Mouse (Mus musculus): Measurements from ENCODE around the gene Bmp10. TPM values are rescaled to one million over a fixed set of nuclear protein-coding genes. Genes with fewer than 3 reads are reported as not detected.

Gene Bmp10
- polyA plus RNA-seq, 1 experiment from 2014 or later: 0.36 TPM

DNA sequence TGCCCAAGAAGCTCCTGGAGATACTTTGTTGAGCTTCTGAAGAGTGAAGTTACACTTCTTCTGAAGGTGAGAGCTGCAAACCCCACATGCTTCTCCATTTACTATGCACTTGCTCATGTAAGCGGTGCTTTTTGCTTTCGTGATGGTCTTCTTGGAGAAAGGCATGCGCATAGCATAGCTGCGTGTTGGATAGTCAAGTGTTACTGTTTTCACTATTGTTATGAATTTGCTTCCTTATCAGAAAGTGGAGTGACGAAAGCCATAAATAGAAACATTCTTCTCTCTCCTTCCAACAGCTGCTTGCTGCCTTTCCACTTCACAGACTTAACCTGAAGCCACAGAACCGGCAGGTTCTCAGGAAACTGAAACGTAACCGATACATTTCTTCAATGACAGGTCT, 8.0 kb downstream of the Bmp10 start:
- TF ChIP-seq EP300 (IDR thresholded peaks at IDR 0.05; ENCODE audit: low read depth): no peak
- TF ChIP-seq CTCF (IDR thresholded peaks at IDR 0.05; ENCODE audit: low read depth): no peak
- Histone ChIP-seq H3K4me3 (ENCODE audit: low read depth, low read length) (no peak overlapping the region), H3K27ac (ENCODE audit: low read depth) (no peak overlapping the region), H3K27me3 (ENCODE audit: insufficient read depth, low read length) (no peaks in the 10 kb centered on the region), H3K9ac (replicated peaks) (no peak overlapping the region), H3K9me3 (ENCODE audit: low read length) (no peaks in the 10 kb centered on the region), H3K4me1 (ENCODE audit: insufficient read depth) (no peaks in the 10 kb centered on the region), H3K36me3 (replicated peaks; ENCODE audit: insufficient read depth, low read length) (no peaks in the 10 kb centered on the region), H3K4me2 (ENCODE audit: low read depth, low read length) (no peak overlapping the region)
- no peak for DNase-seq
- 64% methylated on average over 8 of the region's 8 CpGs for WGBS (ENCODE audit: insufficient replicate concordance)
- no peak for ATAC-seq

DNA sequence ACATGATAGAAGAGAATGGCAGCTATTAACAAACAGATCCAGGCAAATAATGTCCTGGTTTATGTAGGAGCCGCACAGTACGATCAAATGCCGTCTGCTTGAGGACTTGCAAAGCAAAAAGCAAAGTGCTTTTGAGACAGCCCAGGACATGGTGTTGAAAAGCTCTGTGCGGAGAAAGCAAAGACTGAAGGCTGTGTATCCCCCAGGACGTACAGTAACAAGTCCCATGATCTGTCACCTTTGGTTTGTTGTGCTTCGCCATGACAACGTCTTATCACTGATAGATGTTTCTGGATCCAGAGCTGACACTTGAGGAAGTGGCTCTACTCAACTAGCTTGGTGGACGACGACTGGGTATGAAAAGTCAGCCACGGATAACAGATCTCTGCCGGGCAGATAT, 14.5 kb downstream of the Bmp10 start:
- Histone ChIP-seq H3K9me3 (ENCODE audit: low read length) (no peaks in the 10 kb centered on the region), H3K36me3 (replicated peaks; ENCODE audit: insufficient read depth, low read length) (no peaks in the 10 kb centered on the region), H3K27me3 (ENCODE audit: insufficient read depth, low read length) (no peaks in the 10 kb centered on the region), H3K27ac (ENCODE audit: low read depth) (no peak overlapping the region), H3K9ac (replicated peaks) (no peak overlapping the region), H3K4me2 (ENCODE audit: low read depth, low read length) (no peak overlapping the region), H3K4me3 (ENCODE audit: low read depth, low read length) (no peak overlapping the region), H3K4me1 (ENCODE audit: insufficient read depth) (no peaks in the 10 kb centered on the region)
- no peak for ATAC-seq
- 66% methylated on average over 11 of the region's 11 CpGs for WGBS (ENCODE audit: insufficient replicate concordance)
- TF ChIP-seq CTCF (IDR thresholded peaks at IDR 0.05; ENCODE audit: low read depth): no peak
- TF ChIP-seq EP300 (IDR thresholded peaks at IDR 0.05; ENCODE audit: low read depth): no peak
- no peak for DNase-seq

DNA sequence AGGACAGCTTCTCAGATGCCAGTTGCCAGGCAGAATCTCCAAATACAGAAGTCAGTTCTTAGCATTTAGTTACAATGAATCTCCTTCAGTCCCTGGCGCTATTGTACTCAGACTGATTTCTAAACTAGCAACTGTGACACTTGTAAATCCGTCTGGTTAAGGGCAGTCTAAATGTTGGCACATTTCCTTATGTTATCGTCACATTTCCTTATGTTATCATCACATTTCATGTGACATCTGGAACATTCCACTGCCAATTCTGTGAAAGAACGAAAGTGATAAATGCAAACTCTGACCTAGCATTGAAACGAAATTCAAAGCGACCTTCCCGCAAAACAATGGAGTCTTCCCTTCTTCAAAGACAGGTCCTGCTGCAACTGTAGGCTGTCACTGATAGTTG, 16.4 kb downstream of the Bmp10 start:
- H3K4me3 ChIP-seq (ENCODE audit: low read depth, low read length): no peak overlapping the region
- H3K9ac ChIP-seq (replicated peaks): no peak overlapping the region
- 65% methylated on average over 7 of the region's 7 CpGs for WGBS (ENCODE audit: insufficient replicate concordance)
- no peaks in the 10 kb centered on the region for H3K4me1 ChIP-seq (ENCODE audit: insufficient read depth)
- no peaks in the 10 kb centered on the region for H3K36me3 ChIP-seq (replicated peaks; ENCODE audit: insufficient read depth, low read length)
- no peak overlapping the region for H3K4me2 ChIP-seq (ENCODE audit: low read depth, low read length)
- DNase-seq: no peak
- no peak for ATAC-seq
- no peaks in the 10 kb centered on the region for H3K9me3 ChIP-seq (ENCODE audit: low read length)
- H3K27ac ChIP-seq (ENCODE audit: low read depth): no peak overlapping the region
- H3K27me3 ChIP-seq (ENCODE audit: insufficient read depth, low read length): 0 out of 2 replicates have a peak, but pooled peaks cover 2% of the 10 kb centered on the region
- TF ChIP-seq CTCF (IDR thresholded peaks at IDR 0.05; ENCODE audit: low read depth): no peak
- TF ChIP-seq EP300 (IDR thresholded peaks at IDR 0.05; ENCODE audit: low read depth): no peak

DNA sequence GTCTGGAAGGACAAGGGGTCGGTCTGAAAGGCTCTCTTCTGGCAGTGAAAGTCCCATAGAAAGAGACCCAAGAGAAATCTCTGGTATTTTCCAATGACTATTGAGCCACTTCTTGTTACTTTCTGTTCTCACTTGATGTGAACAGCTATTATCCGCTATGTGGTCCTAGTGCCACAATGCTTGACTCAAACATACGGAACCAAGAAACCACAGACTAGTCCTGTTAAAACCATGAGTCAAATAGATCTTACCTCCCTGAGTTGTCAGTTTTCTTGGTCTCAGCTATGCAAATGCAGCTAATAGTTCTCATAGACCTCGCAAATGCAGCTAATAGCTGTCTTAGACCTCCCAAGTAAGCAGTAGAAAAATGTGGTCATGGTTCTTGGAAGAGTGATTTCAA, 18.4 kb downstream of the Bmp10 start:
- no peak for ATAC-seq
- 0 out of 2 replicates have a peak, but pooled peaks cover 2% of the 10 kb centered on the region for H3K27me3 ChIP-seq (ENCODE audit: insufficient read depth, low read length)
- no peaks in the 10 kb centered on the region for H3K36me3 ChIP-seq (replicated peaks; ENCODE audit: insufficient read depth, low read length)
- no peaks in the 10 kb centered on the region for H3K4me1 ChIP-seq (ENCODE audit: insufficient read depth)
- no peak overlapping the region for H3K4me3 ChIP-seq (ENCODE audit: low read depth, low read length)
- no peak overlapping the region for H3K9ac ChIP-seq (replicated peaks)
- H3K27ac ChIP-seq (ENCODE audit: low read depth): no peak overlapping the region
- no peak for TF ChIP-seq EP300 (IDR thresholded peaks at IDR 0.05; ENCODE audit: low read depth)
- no peak for TF ChIP-seq CTCF (IDR thresholded peaks at IDR 0.05; ENCODE audit: low read depth)
- 64% methylated on average over 4 of the region's 4 CpGs for WGBS (ENCODE audit: insufficient replicate concordance)
- no peak overlapping the region for H3K4me2 ChIP-seq (ENCODE audit: low read depth, low read length)
- no peak for DNase-seq
- H3K9me3 ChIP-seq (ENCODE audit: low read length): no peaks in the 10 kb centered on the region

GRCm38 (mm10) chr6:87449534-87449933, 20.7 kb downstream of the Bmp10 start:
- Histone ChIP-seq H3K9ac (replicated peaks) (no peak overlapping the region), H3K36me3 (replicated peaks; ENCODE audit: insufficient read depth, low read length) (no peaks in the 10 kb centered on the region), H3K4me3 (ENCODE audit: low read depth, low read length) (no peak overlapping the region), H3K4me2 (ENCODE audit: low read depth, low read length) (no peak overlapping the region), H3K27ac (ENCODE audit: low read depth) (no peak overlapping the region), H3K9me3 (ENCODE audit: low read length) (no peaks in the 10 kb centered on the region), H3K27me3 (ENCODE audit: insufficient read depth, low read length) (0 out of 2 replicates have a peak, but pooled peaks cover 2% of the 10 kb centered on the region), H3K4me1 (ENCODE audit: insufficient read depth) (no peaks in the 10 kb centered on the region)
- DNase-seq: no peak
- 87% methylated on average over 3 of the region's 3 CpGs for WGBS (ENCODE audit: insufficient replicate concordance)
- no peak for ATAC-seq
- TF ChIP-seq EP300 (IDR thresholded peaks at IDR 0.05; ENCODE audit: low read depth) (no peak), CTCF (IDR thresholded peaks at IDR 0.05; ENCODE audit: low read depth) (no peak)

DNA sequence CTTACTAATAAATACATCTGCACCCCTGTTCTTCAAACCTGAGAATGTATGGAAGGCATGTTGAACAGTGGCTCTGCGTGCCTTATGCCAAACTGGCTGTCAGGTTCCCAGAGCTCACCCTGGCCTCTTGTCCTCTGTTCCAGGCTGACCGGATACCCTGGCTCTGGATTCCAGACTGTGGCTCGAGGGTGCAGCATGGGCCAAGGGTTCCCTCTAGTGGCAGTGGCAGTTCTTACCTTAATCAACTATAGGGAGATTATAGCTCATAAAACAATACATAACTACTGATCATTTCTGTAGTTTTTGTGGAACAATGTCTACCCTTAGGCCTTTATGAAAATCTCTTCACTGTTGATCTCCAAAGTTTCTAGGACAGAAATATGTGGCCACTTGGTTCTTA, 22.2 kb downstream of the Bmp10 start:
- no peak for ATAC-seq
- H3K4me1 ChIP-seq (ENCODE audit: insufficient read depth): no peaks in the 10 kb centered on the region
- H3K36me3 ChIP-seq (replicated peaks; ENCODE audit: insufficient read depth, low read length): no peaks in the 10 kb centered on the region
- 49% methylated on average over 3 of the region's 3 CpGs for WGBS (ENCODE audit: insufficient replicate concordance)
- 0 out of 2 replicates have a peak, but pooled peaks cover 2% of the 10 kb centered on the region for H3K27me3 ChIP-seq (ENCODE audit: insufficient read depth, low read length)
- DNase-seq: peak; percentile 55
- no peaks in the 10 kb centered on the region for H3K9me3 ChIP-seq (ENCODE audit: low read length)
- no peak overlapping the region for H3K4me2 ChIP-seq (ENCODE audit: low read depth, low read length)
- no peak overlapping the region for H3K27ac ChIP-seq (ENCODE audit: low read depth)
- TF ChIP-seq CTCF (IDR thresholded peaks at IDR 0.05; ENCODE audit: low read depth) (peak; percentile 77), EP300 (IDR thresholded peaks at IDR 0.05; ENCODE audit: low read depth) (no peak)
- no peak overlapping the region for H3K4me3 ChIP-seq (ENCODE audit: low read depth, low read length)
- H3K9ac ChIP-seq (replicated peaks): no peak overlapping the region

GRCm38 (mm10) chr6:87451771-87452170, 23.0 kb downstream of the Bmp10 start:
- Histone ChIP-seq H3K27ac (ENCODE audit: low read depth) (no peak overlapping the region), H3K9me3 (ENCODE audit: low read length) (no peaks in the 10 kb centered on the region), H3K27me3 (ENCODE audit: insufficient read depth, low read length) (0 out of 2 replicates have a peak, but pooled peaks cover 2% of the 10 kb centered on the region), H3K4me2 (ENCODE audit: low read depth, low read length) (no peak overlapping the region), H3K9ac (replicated peaks) (no peak overlapping the region), H3K4me1 (ENCODE audit: insufficient read depth) (no peaks in the 10 kb centered on the region), H3K4me3 (ENCODE audit: low read depth, low read length) (no peak overlapping the region), H3K36me3 (replicated peaks; ENCODE audit: insufficient read depth, low read length) (no peaks in the 10 kb centered on the region)
- no peak for ATAC-seq
- no peak for DNase-seq
- WGBS (ENCODE audit: insufficient replicate concordance): 66% methylated on average over 3 of the region's 3 CpGs
- TF ChIP-seq CTCF (IDR thresholded peaks at IDR 0.05; ENCODE audit: low read depth): no peak
- no peak for TF ChIP-seq EP300 (IDR thresholded peaks at IDR 0.05; ENCODE audit: low read depth)

Measured in liver, postnatal 0 days (tissue).